14 mouse cellular contexts compared by ENCODE assay signal in genomic region chr7:35341282-35341681, GRCm38 (mm10). TPM values are rescaled to one million over a fixed set of nuclear protein-coding genes. Genes with fewer than 3 reads are reported as not detected.
DNase-seq lines count a peak whose midpoint lies in the region; ATAC-seq and TF ChIP-seq lines count a peak whose summit lies in the region.
"Had no signal": no experiment of that assay in that cellular context is flagged by ENCODE, and none has a peak within 500 bp of the region (broad histone marks: within the 10 kb centered on the region; RNA-seq: fewer than 3 reads in every experiment).

No protein-coding gene starts in this region.

- H3K9ac ChIP-seq in embryonic facial prominence, embryonic 15.5 days, result no peak overlapping the region
- H3K9ac ChIP-seq in stomach, embryonic 14.5 days (replicated peaks; ENCODE audit: low read depth, low read length), result no peak overlapping the region
- no peak overlapping the region for H3K9ac ChIP-seq in midbrain, embryonic 14.5 days (replicated peaks; ENCODE audit: low read length)
- H3K9ac ChIP-seq: limb, embryonic 15.5 days; neural tube, embryonic 12.5 days had no signal

- no peaks in the 10 kb centered on the region for H3K36me3 ChIP-seq in embryonic facial prominence, embryonic 15.5 days
- no peaks in the 10 kb centered on the region for H3K36me3 ChIP-seq in stomach, embryonic 14.5 days (ENCODE audit: control insufficient read depth, insufficient read depth, low read length)
- no peaks in the 10 kb centered on the region for H3K36me3 ChIP-seq in midbrain, embryonic 14.5 days (ENCODE audit: control insufficient read depth, insufficient read depth, low read length)
- H3K36me3 ChIP-seq: limb, embryonic 15.5 days; neural tube, embryonic 12.5 days had no signal

- 73% methylated on average over 6 of the region's 6 CpGs for WGBS in embryonic facial prominence, embryonic 15.5 days
- WGBS in stomach, embryonic 14.5 days, result 80% methylated on average over 6 of the region's 6 CpGs
- WGBS in midbrain, embryonic 14.5 days, result 84% methylated on average over 6 of the region's 6 CpGs

- no peak overlapping the region for H3K4me3 ChIP-seq in left cerebral cortex, adult 2 months
- no peak overlapping the region for H3K4me3 ChIP-seq in embryonic facial prominence, embryonic 15.5 days (replicated peaks)
- no peak overlapping the region for H3K4me3 ChIP-seq in stomach, embryonic 14.5 days (ENCODE audit: low read depth, low read length)
- no peak overlapping the region for H3K4me3 ChIP-seq in midbrain, embryonic 14.5 days (replicated peaks; ENCODE audit: low read depth, low read length)
- H3K4me3 ChIP-seq: limb, embryonic 15.5 days; neural tube, embryonic 12.5 days had no signal

- H3K9me3 ChIP-seq in embryonic facial prominence, embryonic 15.5 days (replicated peaks), result no peaks in the 10 kb centered on the region
- no peaks in the 10 kb centered on the region for H3K9me3 ChIP-seq in stomach, embryonic 14.5 days (ENCODE audit: control insufficient read depth, low read depth, low read length)
- H3K9me3 ChIP-seq in midbrain, embryonic 14.5 days (ENCODE audit: control insufficient read depth, low read length), result no peaks in the 10 kb centered on the region
- H3K9me3 ChIP-seq: limb, embryonic 15.5 days; neural tube, embryonic 12.5 days had no signal

- ATAC-seq in embryonic facial prominence, embryonic 15.5 days (ENCODE audit: insufficient number of reproducible peaks, low FRiP score, low TSS enrichment, low read depth), result peak; percentile 63; the same call in 1 of the 2 replicates
- ATAC-seq in stomach, embryonic 14.5 days (ENCODE audit: insufficient number of reproducible peaks, insufficient read depth, low FRiP score, low read depth), result 0 out of 2 replicates have a peak, but pooled peaks have one; percentile 16
- ATAC-seq in midbrain, embryonic 14.5 days (ENCODE audit: low FRiP score, low TSS enrichment), result no peak
- no peak for ATAC-seq in granulocyte monocyte progenitor cell, adult 5-6 weeks (replicated peaks; ENCODE audit: poor library complexity, severe bottlenecking)
- ATAC-seq: midbrain, embryonic 16.5 days had no signal

- H3K4me1 ChIP-seq in embryonic facial prominence, embryonic 15.5 days, result 0 out of 2 replicates have a peak, but pooled peaks cover 6% of the 10 kb centered on the region
- no peaks in the 10 kb centered on the region for H3K4me1 ChIP-seq in stomach, embryonic 14.5 days (ENCODE audit: control insufficient read depth, insufficient read depth, low read length)
- H3K4me1 ChIP-seq in midbrain, embryonic 14.5 days (ENCODE audit: control insufficient read depth, insufficient read depth, low read length), result no peaks in the 10 kb centered on the region

- H3K4me2 ChIP-seq in embryonic facial prominence, embryonic 15.5 days (replicated peaks), result no peak overlapping the region
- no peak overlapping the region for H3K4me2 ChIP-seq in stomach, embryonic 14.5 days (replicated peaks; ENCODE audit: low read depth, low read length)
- H3K4me2 ChIP-seq in midbrain, embryonic 14.5 days (ENCODE audit: low read length), result no peak overlapping the region
- H3K4me2 ChIP-seq: limb, embryonic 15.5 days; neural tube, embryonic 12.5 days had no signal

- peak overlapping the region; percentile 11; the same call in 1 of the 2 replicates for H3K27ac ChIP-seq in left cerebral cortex, adult 2 months
- no peak overlapping the region for H3K27ac ChIP-seq in embryonic facial prominence, embryonic 15.5 days (replicated peaks)
- H3K27ac ChIP-seq in stomach, embryonic 14.5 days (ENCODE audit: low read length), result no peak overlapping the region
- no peak overlapping the region for H3K27ac ChIP-seq in midbrain, embryonic 14.5 days (replicated peaks; ENCODE audit: low read depth, low read length)
- H3K27ac ChIP-seq: limb, embryonic 15.5 days; neural tube, embryonic 12.5 days had no signal

- peaks cover 9% of the 10 kb centered on the region; the same call in 1 of the 2 replicates for H3K27me3 ChIP-seq in embryonic facial prominence, embryonic 15.5 days
- no peaks in the 10 kb centered on the region for H3K27me3 ChIP-seq in stomach, embryonic 14.5 days (ENCODE audit: control insufficient read depth, insufficient read depth, low read length)
- H3K27me3 ChIP-seq in midbrain, embryonic 14.5 days (ENCODE audit: control insufficient read depth, insufficient read depth, low read length), result peaks cover 2% of the 10 kb centered on the region; the same call in 1 of the 2 replicates
- H3K27me3 ChIP-seq: neural tube, embryonic 12.5 days had no signal

- DNase-seq in cerebellum, postnatal 14 days, result peak; percentile 47 to 61
- DNase-seq in cerebellum, adult 11-12 months, result no peak
- DNase-seq in left cerebral cortex, adult 2 months (ENCODE audit: extremely low spot score in 1 of 2, low spot score in 2 of 2), result no peak
- no peak for DNase-seq in left cerebral cortex, adult 9 months (ENCODE audit: low spot score in 2 of 2)
- no peak for DNase-seq in midbrain, embryonic 14.5 days
- DNase-seq: embryo, embryonic 11 days; lung, postnatal 4 days; thymus, postnatal 25 days had no signal

- intact Hi-C loops in left cerebral cortex, adult 2 months (cut with DNase I), result no loop called here

- TF ChIP-seq CTCF in left cerebral cortex, adult 2 months (IDR thresholded peaks at IDR 0.05), result no peak

RNA-seq across cellular contexts. Expression of gene Rhpn2, which starts 7.3 kb away (rescaled TPM):
- 1 to 10 TPM; 5.8 to 6.2 TPM for total RNA-seq in left cerebral cortex, adult 2 months (2021)
- polyA plus RNA-seq in embryonic facial prominence, embryonic 15.5 days (2015; fragmentation: Nextera tagmentation; extraction: Ambion mirVana), result 4.6 and 5.2 TPM in 2 replicates
- 24.1 and 24.9 TPM in 2 replicates for polyA plus RNA-seq in stomach, embryonic 14.5 days (2014; fragmentation: Nextera tagmentation; extraction: Ambion mirVana)
- 1.5 and 1.9 TPM in 2 replicates for polyA plus RNA-seq in midbrain, embryonic 14.5 days (2014; fragmentation: Nextera tagmentation; extraction: Ambion mirVana)
- not detected in 2 replicates for total RNA-seq in granulocyte monocyte progenitor cell, adult 5-6 weeks (2014; fragmentation: Nextera tagmentation)
- total RNA-seq in granulocyte monocyte progenitor cell, adult 5-6 weeks (2017), result not detected in 2 replicates

RNA-seq across cellular contexts. Expression of gene Gpatch1, which starts 23.0 kb away (rescaled TPM):
- 10 to 100 TPM; 27.3 to 27.7 TPM for total RNA-seq in left cerebral cortex, adult 2 months (2021)
- polyA plus RNA-seq in embryonic facial prominence, embryonic 15.5 days (2015; fragmentation: Nextera tagmentation; extraction: Ambion mirVana), result 15.0 and 17.2 TPM in 2 replicates
- 17.3 TPM in 2 replicates for polyA plus RNA-seq in stomach, embryonic 14.5 days (2014; fragmentation: Nextera tagmentation; extraction: Ambion mirVana)
- polyA plus RNA-seq in midbrain, embryonic 14.5 days (2014; fragmentation: Nextera tagmentation; extraction: Ambion mirVana), result 19.7 and 22.8 TPM in 2 replicates
- total RNA-seq in granulocyte monocyte progenitor cell, adult 5-6 weeks (2014; fragmentation: Nextera tagmentation), result 20.4 and 29.5 TPM in 2 replicates
- total RNA-seq in granulocyte monocyte progenitor cell, adult 5-6 weeks (2017), result 15.4 and 17.4 TPM in 2 replicates

RNA-seq across cellular contexts. Expression of gene Faap24, which starts 55.4 kb away (rescaled TPM):
- total RNA-seq in left cerebral cortex, adult 2 months (2021), result 1 to 10 TPM; 5.4 to 6.8 TPM
- 15.6 and 17.1 TPM in 2 replicates for polyA plus RNA-seq in embryonic facial prominence, embryonic 15.5 days (2015; fragmentation: Nextera tagmentation; extraction: Ambion mirVana)
- polyA plus RNA-seq in stomach, embryonic 14.5 days (2014; fragmentation: Nextera tagmentation; extraction: Ambion mirVana), result 14.4 and 16.4 TPM in 2 replicates
- 17.7 and 19.1 TPM in 2 replicates for polyA plus RNA-seq in midbrain, embryonic 14.5 days (2014; fragmentation: Nextera tagmentation; extraction: Ambion mirVana)
- total RNA-seq in granulocyte monocyte progenitor cell, adult 5-6 weeks (2014; fragmentation: Nextera tagmentation), result 15.7 and 16.8 TPM in 2 replicates
- 11.3 and 14.3 TPM in 2 replicates for total RNA-seq in granulocyte monocyte progenitor cell, adult 5-6 weeks (2017)

RNA-seq across cellular contexts. Expression of gene Cep89, which starts 55.6 kb away (rescaled TPM):
- 10 to 100 TPM; 18.3 to 25.1 TPM for total RNA-seq in left cerebral cortex, adult 2 months (2021)
- 38.2 and 44.9 TPM in 2 replicates for polyA plus RNA-seq in embryonic facial prominence, embryonic 15.5 days (2015; fragmentation: Nextera tagmentation; extraction: Ambion mirVana)
- polyA plus RNA-seq in stomach, embryonic 14.5 days (2014; fragmentation: Nextera tagmentation; extraction: Ambion mirVana), result 39.6 and 46.6 TPM in 2 replicates
- 19.7 and 27.2 TPM in 2 replicates for polyA plus RNA-seq in midbrain, embryonic 14.5 days (2014; fragmentation: Nextera tagmentation; extraction: Ambion mirVana)
- 5.7 and 7.2 TPM in 2 replicates for total RNA-seq in granulocyte monocyte progenitor cell, adult 5-6 weeks (2014; fragmentation: Nextera tagmentation)
- total RNA-seq in granulocyte monocyte progenitor cell, adult 5-6 weeks (2017), result 8.4 and 10.6 TPM in 2 replicates

Comparison
In these comparisons a context has a peak if more than half of its experiments do, and no peak if none do; other contexts are left out.
1. DNase-seq: peak in cerebellum, postnatal 14 days (2 of 2); none in cerebellum, adult 11-12 months (single experiment), left cerebral cortex, adult 2 months (0 of 2), left cerebral cortex, adult 9 months (0 of 2) and midbrain, embryonic 14.5 days (single experiment).
2. ATAC-seq: peak in embryonic facial prominence, embryonic 15.5 days (single experiment) and stomach, embryonic 14.5 days (single experiment); none in midbrain, embryonic 14.5 days (single experiment) and granulocyte monocyte progenitor cell, adult 5-6 weeks (single experiment).